Mouse (Mus musculus): ENCODE measurements around the gene Cd81.

Gene Cd81

DNA sequence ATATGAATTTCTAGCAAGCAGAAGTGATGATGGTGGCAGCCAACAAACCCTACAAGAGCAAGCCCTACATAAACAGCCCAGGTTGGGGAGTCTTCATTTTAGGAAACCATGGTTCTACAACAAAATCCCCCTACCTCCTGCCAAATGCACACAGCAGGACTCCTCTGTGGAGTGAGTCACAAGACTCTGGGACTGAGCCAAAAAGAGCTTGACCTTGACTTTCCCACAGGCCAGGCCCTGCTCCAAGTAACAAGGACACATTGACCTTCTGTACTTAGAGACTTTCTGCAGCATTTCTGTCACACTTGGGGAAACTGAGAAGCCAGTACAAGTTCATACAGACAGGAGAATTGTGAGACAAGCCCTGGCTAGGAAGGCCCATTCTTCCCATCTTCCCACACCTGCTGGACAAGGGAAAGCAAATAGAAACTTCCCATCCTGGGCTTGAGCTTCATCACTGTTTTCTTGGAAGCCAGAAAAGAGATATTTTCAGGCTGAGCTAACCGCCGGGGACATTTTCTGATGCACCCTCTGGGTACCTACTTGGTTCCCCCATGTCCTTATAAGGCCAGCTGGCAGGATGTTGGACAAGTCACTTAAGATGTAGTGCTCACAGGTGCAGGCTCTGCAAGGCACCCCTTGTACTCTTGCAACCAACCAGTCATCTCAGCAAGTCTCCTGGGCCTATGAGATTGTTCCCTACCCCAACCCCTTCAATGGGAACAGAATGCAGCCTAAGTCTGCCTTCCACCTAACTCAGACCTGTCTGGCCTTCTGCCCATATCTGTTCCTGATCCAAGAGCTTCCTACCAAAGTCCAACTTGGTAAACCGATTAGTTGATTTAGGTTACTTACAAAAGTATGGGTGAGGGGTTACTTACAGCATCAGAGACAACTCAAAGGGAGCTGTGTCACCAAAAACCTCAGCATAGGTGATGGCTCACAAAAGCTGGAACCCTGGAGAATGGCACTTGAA is 2.4 kb upstream of the Cd81 start:
- no peak for DNase-seq (ENCODE audit: low read depth)

DNA sequence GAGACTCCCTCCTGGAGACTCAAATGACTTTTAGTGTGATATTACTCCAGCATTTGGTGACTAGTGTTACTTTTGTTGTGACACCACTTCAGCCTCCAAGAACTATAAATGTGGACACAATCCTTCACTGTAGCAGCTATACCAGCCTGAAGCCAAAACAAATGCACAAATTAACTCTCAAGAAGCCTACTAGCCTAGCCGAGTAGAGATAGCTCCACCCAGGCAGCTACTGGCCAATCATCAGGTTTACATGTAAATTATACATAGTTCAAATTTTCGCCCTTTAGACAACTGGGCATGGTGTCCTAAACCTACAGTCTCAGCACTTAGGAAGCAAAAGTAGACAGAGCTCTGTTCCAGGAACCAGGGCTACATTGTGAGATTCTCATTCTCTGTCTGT is 1.2 kb upstream of the Cd81 start:
- DNase-seq (ENCODE audit: low read depth), result no peak

DNA sequence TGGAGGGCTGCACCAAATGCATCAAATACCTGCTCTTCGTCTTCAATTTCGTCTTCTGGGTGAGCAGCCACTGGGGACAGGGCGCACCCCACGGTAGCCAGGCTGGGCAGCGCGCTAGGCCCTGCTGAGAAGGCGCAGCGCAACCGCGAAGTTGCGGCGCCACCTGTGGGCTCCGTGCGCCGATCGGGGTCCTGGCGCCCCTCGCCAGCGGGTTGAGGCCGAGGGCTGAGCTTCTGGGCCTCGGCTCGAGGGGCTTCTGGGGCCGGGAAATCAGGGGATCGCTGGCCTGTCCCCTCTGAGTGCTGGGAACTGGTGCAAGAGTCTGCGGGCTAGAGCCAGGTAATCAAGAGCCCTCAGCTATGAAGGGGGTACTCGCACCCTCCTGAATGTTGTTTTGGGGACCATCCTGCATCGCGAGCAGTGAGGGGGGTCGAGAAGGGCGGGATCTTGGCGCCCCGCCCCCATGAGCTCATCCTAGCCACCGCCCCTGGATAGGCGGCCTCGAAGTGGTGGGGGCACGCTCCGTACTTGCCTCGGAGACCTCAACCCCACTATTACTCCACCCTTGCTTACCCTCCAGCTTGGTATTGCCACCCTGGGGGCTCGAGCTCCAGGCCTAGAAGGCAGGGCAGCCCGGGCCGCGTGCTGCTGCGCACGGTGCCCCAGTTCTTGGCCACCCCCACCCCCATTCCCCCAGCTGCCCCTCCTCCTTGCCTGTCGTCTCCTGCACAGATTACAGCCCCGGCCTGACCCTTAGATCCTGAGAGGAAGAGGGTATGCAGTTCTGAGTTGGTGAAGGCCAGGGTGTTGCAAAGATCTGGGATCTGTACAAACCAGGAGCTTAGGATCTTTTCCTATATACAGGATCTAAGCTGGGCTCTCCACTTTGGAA is 715 bp downstream of the Cd81 start:
- DNase-seq (ENCODE audit: low read depth), result peak; percentile 56

DNA sequence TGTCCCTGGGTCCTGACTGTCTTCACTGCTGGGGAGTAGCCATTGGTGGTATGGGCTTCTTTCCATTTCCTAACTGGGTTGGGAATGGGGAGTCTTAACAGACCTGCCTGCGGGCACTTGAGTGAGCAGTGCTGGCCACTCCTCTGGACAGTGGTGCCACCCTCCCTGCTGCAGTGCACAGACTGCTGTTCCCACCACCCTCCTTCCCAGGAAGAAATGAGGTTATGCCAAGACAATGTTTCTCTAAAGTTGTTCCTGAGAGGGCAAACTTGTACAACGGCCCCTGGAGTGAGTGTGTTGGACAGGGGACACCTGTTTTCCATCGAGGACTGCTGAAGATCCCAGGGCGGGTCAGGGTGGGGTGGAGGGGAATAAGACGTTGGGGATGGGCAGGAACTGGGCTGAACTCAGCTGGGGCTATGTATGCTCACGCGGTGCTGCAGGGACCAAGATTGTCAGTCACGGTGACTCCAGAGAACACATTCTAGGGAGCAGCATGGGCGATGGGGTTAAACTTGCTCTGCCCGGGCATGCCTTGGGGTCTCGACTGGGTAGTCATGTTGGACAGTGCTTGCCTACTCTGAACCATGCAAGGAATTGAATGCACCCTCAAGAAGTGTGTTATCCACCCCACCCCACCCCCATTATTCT is 1.5 kb downstream of the Cd81 start:
- DNase-seq (ENCODE audit: low read depth), result no peak

DNA sequence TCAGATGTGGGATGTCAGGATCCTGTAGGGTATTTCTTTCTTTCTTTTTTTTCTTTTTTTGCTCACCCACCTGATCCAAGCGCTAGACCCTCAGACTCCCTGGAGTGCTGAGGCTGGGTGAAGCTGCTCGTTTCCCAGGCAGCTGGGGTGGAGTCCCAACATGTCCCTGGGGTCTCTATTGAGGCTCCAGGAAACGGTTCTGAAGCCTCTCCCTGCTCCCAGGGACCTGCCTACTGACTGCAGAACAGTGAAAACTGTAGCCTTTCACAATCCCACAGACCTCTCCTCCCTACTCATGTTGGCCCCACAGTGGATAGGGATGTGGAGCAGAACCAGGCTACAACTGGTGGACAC is 2.0 kb downstream of the Cd81 start:
- no peak for DNase-seq (ENCODE audit: low read depth)

DNA sequence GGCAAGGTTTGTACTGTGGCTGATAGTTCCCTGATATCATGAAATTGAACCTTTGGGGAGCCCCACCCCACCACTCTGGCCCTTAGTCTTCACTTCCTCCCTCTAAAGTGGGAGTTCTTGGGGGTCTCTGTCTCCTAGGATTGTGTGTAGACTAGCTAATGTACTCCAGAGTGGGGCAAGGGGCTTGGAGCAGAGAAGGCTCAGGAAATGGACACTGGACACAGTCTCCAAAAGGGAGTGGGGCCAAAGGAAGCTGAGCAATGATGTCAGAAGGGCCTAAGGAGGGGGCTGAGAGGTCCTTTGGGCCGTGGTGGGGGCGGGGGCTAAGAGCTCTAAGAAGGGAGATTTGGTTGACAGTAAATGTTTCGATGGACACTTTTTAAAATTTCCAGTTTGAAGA is 2.5 kb downstream of the Cd81 start:
- no peak for DNase-seq (ENCODE audit: low read depth)

DNA sequence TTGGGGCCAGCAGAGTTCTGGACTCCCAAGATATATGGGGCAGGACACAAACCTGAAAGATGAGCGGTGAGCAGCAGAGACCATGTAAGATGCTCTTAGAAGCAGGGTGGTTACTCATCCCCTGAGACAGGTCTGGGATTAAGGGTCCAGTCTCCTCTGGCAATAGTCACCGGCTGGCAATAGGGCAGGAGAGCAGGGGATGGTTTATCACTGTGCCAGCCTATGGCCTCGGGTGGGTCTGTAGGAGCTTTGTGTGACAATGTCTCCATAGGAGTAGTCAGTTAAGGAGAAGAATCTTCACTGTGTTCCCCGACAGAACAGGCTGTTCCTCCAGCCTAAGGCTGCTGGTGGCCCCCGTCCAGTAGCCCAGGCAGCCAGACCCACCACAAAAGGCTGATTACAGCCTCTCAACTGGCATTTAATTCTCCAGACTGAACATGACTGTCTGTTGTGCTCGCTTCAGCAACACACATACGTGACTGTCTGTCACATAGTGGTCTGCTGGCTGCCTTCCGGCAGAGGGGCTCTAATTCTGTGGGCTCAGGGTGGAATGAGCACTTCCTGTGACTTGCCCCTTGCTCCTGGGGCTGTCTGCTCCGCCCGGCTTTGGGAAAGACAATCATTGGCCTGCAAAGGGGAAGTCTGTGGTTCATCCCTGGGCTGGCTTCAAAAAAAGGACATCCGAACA is 3.1 kb downstream of the Cd81 start:
- DNase-seq (ENCODE audit: low read depth), result no peak

DNA sequence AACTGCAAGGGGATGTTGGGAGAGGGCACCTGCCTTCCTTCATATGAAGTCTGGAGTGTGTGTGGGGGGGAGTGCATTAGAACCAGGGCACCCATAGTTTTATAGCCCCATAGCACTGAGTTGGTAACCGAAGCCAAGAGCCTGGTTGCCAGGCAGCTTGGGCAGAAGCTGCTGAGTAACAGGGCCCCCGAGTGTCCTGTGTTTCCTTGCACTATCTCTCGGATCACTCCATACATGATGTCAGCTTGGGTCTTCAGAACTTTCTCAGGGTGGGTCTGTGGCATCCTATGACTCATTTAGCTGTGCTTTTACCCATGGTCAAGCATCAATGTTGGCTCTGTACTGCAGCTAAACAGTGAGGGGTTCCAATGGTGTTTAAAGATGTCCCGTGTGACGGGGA is 4.5 kb downstream of the Cd81 start:
- DNase-seq (ENCODE audit: low read depth), result no peak

DNA sequence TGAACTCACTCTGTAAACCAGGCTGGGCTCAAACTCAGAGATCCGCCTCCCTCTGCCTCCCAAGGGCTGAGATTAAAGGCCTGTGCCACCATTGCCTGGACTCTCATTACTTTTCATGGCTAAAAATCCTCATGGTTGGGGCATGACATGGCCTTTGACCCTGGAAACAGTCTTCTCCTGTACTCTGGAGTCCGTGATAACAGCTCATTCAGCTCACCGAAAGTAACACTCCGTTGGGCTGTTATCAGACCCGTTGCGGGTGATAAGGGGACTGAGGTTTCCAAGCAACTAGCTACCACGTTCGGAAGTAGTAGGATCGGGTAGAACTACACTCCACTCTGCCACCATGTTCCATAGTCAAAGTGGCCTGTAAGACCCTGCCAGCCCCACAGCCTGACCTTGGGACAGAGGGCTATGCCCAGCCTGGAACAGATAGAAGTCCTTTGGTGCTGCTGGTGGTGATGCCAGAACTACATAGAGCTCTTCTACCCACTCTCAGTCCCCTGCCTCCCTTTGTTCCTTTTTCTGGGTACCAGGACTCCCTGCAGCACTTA is 5.2 kb downstream of the Cd81 start:
- no peak for DNase-seq (ENCODE audit: low read depth)

DNA sequence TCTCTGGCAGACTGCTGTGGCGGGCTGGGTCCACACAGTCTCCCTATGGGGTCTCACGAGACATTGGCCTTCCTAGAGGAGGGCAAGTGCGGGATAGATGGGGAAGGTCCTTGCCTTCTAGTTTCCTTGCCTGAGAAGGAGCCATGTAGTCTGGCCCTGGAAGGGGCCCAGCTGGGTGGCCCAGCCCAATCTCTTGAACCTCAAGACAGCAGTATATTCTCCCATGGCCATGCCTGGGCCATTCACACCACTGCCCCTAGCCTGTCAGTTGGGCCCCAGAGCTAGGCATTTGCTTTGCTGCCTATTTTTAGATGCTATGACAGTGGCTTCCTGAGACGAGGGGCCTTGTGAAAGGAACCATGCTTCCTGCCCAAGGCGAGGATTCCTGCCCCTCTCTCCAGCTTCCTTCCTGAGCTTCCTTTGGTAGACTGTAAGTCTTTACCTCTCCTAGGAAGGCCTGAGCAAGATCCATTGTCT is 5.7 kb downstream of the Cd81 start:
- no peak for DNase-seq (ENCODE audit: low read depth)

DNA sequence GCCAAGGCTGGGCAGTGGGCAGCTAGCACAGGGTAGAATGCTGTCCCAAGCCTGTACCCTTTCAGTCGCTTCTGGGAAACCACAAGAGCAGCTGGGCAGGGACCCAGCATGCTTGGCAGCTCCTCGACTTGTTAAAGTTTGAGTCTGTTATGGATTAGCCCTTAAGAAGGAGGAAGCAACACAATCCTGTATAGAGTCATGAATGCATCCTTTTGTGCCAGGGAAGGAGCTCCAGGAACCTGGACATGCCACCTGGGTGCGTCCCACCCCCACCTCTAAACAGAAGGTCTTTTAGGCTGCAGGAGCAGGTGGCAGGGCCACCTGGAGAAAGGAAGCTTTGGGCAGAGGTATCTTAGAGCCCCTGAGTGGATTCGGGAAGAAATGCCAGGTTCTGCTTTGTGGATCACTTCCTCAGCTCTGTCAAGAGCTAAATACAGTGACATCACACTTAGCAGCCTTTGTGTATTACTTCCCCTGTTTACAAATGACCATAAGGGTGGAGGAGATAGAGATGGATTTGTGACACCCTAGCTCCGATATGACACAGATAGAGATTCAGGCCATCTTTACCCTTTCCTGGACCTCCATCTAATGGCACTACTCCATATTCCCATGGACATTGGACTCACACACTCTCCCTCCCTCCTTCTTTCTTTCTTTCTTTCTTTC is 6.8 kb downstream of the Cd81 start:
- no peak for DNase-seq (ENCODE audit: low read depth)

DNA sequence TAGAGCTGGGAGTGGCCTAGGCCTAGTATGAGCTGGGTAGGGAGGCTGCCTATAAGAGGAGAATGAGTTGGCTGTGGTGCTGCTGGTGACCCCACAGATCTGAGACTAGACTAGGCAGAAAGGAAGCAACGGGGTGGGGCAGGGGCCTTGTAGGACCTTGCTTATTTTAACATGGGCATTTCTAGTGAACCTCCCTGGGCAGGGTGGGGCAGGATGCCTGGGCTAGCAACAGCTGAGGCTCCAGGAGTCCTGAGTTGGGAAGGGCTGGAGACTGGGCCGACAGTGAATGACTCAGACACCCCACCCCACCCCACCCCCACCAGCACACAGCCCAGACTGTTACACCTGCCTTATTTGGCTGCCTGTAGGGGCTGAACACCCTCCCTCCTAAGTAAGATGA is 10.2 kb downstream of the Cd81 start:
- no peak for DNase-seq (ENCODE audit: low read depth)

DNA sequence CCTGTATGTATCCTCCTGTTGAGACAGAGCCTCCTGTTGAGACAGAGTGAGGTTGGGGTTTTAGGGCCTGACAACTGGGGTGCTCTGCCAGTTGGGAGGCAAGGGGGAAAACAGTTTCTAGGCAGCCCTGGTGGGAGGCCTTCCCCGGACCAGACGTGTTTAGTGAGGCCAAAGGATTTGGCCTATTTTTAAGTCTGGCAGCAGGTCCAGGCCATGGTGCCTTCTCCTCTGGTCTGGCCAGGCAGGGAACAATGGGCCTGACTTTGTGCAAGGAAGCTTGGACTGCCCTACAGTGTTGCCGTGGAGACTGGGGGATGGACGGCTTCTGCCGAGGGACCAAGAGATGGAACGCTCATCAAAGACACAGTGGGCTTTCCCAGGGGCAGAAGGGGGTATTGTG is 11.7 kb downstream of the Cd81 start:
- DNase-seq (ENCODE audit: low read depth), result no peak

DNA sequence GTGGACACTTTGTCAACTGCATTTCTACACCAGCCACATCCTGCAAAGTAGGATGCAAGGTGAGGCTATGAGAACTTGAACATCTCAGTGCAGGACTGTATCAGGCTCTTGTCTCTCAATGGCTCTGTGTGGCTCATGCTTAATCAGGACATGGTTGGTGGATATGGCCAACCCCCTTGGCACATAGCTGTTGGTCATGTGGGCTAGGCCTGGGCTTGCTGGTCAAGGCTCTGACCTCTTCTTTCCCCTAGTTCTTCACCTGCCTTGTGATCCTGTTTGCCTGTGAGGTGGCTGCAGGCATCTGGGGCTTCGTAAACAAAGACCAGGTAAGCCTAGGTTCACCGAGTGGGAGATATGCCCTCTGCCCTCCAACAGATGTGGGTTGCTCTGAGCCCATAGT is 13.2 kb downstream of the Cd81 start:
- DNase-seq (ENCODE audit: low read depth), result no peak

DNA sequence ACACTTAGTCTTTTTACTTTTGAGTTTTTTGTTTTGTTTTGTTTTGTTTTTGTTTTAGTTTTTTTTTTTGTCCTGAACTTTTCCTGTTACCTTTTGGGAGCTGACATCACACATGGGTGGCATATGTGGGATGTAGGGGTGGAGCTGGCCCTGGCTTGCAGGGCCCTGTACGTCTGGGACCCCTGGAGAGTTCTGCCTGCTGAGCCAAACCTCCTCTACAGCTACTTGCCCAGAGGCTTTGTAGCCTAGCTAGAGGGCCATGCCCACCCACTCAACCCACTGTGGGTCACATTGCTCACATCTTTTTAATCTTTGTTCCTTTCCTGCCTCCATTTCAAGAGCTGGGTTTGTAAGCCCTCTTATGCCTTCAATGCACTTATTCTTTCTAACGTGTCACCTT is 14.9 kb downstream of the Cd81 start:
- no peak for DNase-seq (ENCODE audit: low read depth)

DNA sequence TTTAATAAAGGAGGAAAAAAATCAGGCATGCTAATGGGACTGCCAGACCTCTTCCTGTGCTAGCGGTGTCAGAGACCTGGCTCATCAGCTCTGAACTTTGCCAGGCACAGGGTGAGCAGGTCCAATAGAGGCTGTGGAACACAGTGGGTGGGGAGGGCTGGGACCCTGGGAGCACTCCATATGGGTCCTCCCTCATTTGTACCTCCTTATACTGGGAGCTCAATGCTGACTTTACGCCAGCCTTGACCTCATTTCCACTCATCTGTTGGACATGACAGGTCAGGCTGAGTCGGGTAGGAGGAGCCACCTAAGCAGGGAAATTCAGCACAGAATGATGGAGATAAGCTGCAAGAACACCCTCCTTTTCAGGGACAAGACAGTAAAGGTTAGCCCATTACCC is 15.4 kb downstream of the Cd81 start:
- peak; percentile 23 for DNase-seq (ENCODE audit: low read depth)

DNA sequence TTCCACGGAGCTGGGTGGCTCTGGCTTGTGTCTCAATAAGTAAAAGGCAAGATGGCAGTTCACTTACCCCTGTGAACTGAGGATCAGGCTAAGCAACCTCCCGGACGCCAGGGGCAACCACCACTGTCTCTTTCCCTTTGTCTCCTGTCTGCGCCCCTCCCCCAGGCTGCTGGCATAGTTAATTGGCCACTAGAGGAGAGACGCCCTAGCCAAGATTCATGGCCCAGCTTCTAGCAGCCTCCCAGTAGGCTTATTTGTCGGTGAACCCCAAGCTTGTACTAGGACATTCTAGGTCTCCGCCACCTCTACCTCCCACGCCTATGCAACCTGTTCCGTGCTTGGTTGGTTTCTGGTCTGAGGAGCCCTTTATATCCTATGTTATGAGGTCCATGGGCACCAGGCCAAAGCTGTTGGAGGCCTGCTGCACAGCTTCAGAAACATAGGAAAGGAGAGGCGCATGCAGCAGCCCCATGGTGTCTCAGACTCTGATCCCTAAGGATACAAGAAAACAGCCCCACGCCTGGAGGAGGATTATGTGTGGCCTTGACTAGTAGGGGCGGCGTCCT is 15.9 kb downstream of the Cd81 start:
- no peak for DNase-seq (ENCODE audit: low read depth)

DNA sequence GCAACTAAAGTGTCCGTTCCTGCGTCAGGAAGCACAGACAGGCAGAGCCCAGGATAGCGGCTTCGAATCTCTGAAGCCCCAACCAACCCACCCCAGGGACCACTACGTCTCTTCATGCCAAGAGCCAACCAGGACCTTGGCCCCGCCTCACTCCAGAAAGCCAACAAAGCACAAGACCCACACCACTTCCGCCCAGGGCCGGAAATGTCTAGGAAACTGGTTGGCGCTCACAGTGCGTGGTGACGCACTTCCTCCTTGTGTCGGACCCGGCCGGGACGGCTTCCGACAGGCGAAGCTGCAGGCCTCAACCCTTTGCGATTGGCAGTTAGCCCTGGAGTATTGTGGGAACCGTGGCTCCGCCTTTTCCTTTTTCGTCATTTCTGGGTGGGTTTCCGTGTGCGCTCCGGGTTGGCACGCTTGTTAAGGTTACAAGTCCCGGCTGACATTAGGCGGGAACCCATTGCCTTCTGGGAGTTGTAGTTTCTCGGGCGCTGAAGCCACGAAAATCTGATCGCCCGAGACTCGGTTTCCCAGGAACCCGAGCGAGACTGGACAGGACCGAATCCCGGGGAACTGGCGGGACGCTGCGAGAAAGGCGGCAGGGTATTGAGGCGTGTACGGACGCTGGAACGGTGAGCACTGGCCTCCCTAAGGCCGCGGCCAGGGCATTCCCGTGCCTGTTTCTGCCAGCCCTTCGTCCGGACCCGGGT is 16.5 kb downstream of the Cd81 start, which contains the start of gene Tssc4:
TSS of gene Tssc4 (plus strand) at position 368 of the 710 bp plus-strand sequence.
- DNase-seq (ENCODE audit: low read depth), result peak; percentile 100

DNA sequence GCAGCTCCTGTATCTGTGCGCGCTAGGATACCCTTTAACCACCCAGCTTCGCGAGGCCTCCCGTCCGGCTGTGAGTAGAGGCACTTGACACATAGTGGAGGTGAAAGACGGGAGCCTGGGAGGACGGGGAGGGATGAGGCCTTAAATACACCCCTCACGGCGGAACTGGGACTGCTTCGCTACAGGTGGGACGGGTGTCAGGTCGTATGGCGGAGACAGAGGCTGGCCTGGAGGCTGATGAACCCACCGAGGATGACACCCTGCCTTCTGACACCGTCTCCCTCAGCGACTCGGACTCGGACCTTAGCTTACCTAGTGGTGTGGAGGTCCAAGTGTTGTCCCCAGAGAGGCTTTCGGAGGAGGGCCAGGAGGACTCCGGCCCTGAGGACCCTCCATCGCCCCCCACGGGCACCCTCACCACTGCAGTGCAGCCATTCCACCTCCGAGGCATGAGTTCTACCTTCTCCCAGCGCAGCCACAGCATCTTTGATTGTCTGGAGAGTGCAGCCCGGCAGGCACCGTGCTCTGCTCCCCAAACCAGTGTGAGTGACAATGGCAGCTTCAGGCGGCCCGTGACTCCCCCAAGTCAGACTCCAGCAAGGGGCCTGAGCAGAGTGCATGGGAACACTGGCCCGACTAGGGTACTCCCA is 17.3 kb downstream of the Cd81 start:
- no peak for DNase-seq (ENCODE audit: low read depth)

All from induced T-regulatory cell, adult 2 months (primary cell).